Mouse (Mus musculus) cerebellum, postnatal 25 days (tissue): ENCODE measurements around the gene Gm17949.

Experiments used
- DNase-seq, 2 experiments: peaks; one replicate each; pipeline ENCODE4 v3.0.0; 2021; ENCODE audit warnings: mixed read lengths in 2 of 2

Gm17949 gene

DNA sequence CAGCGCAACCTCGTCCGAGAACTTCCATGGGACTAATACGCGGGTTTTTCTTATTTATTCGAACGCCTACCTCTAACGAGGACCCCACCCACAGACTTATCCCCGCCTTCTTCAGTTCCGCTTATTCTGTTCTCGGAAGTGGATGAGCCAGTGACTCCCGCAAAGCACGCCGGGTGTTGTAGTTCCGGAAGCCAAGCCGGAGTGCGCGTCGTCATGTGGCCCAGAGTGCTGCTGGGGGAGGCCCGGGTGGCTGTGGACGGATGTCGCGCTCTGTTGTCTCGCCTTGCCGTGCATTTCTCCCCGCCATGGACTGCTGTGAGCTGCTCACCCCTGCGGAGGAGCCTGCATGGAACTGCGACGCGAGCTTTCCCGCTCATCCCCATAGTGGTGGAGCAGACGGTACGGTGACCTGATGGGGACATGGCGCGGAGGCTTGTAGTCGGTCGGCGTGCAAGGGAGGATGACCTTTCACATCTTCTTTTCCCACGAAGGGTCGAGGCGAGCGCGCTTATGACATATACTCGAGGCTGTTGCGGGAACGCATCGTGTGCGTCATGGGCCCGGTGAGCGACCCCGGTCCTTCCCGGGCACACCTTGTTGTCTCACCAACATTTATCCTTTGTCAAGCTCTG, 21.0 kb upstream of the Gm17949 start, which contains the start of gene Clpp:
Gene Clpp, plus strand, starts transcription at position 191 of the 632 bp plus-strand sequence.
- DNase-seq, result peak; percentile 93 to 96

DNA sequence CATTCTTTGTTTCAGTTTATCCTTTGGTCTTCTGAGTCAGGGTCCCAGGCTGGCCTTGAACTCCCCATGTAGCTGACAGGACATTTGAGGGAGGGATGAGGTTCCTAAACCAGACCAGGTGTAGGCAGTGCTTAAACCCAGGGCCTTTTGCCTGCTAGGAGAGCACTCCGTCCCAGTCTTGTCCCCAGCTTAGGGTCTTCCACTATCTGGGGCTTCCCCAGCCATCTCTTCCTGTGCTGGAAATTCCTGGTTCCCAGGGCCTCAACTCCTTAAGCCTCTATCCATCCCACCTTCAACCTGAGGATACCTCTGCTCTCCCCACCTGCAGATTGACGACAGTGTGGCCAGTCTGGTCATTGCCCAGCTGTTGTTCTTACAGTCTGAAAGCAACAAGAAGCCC, 20.3 kb upstream of the Gm17949 start:
- peak in 1 of 2 experiments; percentile 4 for DNase-seq

DNA sequence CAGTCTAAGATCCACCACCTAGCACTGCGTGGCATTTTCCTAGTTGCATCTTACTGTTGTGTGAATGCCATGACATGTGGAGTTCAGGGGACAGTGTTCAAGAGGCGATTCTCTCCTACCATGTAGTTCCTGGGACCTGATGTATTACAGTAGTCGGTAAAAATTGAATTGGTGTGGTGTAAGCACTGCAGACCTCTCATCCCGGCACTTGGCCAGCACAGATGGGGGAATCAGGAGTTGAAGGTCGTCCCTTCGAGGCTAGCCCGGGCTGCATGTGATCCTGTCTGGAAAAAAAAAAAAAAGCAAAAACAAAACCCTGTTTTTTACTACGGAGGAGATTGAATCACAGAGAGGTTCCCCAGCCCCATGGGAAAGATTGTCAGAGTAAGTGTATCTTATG, 16.2 kb upstream of the Gm17949 start:
- no peak for DNase-seq

DNA sequence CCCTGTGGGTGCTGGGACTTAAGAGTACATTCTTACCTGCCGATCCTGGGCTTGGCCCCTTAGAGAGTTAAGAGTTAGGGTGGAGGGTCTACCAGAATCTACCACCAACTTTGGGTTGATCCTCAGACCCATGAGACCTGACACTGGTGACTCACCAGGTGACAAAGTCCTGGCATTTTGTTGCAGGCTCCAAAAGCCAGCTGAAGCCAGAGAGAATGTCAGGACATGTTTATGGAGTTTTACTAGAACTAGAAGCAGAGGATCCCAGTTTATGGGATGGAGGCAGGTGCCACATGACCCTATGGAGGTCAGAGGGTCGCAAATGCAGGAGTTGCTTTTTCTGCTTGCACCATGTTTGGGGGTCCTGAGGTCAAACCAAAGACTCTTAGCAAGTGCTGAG, 14.8 kb upstream of the Gm17949 start:
- no peak for DNase-seq

DNA sequence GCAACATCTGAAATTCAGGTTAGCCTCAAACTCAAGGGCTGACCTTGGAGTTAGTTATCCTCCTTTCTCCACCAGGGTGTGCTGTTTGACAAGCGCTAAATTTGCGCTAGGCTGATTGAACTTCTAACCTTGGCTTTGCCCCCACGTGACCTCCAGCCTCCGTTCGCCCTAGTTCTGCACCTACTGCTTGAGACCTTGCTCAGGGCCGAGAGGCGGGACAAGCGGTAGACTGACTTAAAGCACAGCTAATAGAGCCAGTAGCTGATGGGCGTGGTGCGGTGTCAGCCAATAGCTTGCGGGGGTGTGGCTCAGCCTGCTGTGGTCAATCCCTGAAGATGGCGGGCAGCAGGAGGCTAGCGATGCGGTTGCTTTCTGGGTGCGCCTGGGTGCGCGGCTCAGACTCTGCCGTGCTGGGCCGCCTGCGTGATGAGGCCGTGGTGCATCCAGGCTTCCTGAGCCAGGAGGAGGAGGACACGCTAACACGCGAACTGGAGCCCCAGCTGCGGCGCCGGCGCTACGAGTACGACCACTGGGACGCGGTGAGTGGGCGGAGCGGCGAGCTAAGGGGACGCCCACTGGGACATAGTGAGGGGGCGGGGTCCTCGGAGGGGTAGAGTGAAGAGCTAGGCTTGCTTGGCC, 14.1 kb upstream of the Gm17949 start, which contains the start of gene Alkbh7:
Gene Alkbh7, plus strand, starts transcription at position 311 of the 639 bp plus-strand sequence.
- peak; percentile 93 to 95 for DNase-seq

DNA sequence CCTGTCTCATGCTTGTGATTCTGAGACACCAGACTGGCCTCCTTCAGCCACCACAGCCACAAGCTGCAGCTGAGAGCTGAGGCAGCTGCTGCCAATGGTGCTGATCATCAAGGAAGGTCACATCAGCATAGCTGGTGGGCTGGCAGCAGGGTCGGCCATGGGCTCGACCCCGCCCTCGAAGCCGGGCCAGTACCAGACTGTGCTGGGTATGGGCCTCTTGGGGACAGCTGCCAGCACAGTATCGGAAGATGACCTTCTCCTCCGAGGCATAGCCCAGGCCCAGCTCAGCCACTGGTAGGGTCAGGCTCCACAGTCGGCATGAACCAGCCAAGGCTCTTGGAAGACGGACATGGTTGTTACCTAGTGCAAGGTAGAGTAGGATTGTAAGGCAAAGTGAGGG, 11.9 kb upstream of the Gm17949 start:
- no peak for DNase-seq

DNA sequence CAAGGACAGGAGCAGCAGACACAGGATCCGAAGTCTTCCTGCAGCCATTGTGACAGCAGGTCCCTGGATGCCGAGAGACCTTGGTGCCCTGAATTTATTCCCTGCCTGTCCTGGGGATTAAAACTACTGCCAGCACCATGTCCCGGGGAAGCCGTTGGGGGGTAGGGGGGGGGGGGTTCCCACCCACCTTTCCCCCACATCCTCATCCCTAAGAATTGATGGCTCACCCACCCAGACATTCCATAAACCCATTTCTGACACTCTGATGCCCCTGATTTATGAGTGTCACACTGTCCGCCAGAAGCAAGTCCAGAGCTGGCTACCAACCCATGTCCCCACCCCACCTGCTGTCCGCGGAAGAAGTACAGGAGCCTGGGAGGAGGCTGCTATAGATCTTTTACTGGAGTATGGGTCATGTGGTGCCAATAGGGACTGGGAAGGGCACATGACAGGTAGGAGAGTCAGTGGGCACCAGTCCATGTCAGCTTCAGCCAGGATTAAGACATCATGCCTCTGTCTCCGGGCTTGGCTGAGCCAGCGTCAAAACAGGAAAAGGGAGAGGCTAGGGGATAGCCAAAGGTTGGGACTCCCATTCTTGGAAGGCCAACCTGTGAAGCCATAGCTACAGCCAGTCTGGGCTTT, 11.2 kb upstream of the Gm17949 start, which contains the start of gene Pspn:
Gene Pspn, minus strand, starts transcription at position 51 of the 642 bp plus-strand sequence.
- DNase-seq, result no peak

DNA sequence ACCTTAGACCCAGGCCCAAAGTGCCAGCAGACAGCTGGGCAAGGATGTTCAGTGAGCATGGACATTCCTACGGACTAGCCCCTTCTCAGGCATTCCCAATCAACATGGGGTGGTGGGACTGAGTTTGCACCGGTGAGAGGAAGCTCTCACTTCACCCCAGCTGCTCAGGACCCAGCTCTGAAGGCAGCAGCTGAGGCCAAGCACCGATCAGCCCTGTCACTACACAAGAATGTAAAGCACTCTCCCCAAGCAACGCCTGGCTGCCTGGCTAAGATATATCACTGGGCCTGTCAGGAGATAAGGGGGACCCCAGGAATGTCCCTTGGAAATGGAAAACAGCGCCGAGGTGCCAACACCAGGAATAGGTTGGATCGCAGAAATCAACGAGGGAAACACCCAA, 10.0 kb upstream of the Gm17949 start:
- DNase-seq, result no peak

DNA sequence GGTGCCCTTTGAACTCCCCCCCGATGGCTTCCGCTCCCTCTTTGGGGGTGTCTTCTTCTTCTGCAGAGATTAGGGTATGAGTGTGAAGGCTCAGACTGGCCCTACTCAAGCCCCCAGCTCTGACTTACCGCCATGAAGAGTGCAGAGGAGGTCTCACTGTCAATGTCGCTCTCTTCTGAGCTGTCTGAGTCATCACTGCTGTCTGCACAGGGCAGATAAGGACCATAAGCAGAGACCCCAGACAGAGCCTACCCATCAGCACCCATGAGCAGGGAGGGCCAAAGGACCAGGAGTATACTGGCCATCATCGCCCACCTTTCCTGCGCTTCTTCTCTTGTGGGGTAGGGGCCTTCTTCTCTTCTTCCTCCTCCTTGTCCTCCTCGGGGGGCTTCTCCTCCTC, 7.3 kb upstream of the Gm17949 start:
- no peak for DNase-seq

DNA sequence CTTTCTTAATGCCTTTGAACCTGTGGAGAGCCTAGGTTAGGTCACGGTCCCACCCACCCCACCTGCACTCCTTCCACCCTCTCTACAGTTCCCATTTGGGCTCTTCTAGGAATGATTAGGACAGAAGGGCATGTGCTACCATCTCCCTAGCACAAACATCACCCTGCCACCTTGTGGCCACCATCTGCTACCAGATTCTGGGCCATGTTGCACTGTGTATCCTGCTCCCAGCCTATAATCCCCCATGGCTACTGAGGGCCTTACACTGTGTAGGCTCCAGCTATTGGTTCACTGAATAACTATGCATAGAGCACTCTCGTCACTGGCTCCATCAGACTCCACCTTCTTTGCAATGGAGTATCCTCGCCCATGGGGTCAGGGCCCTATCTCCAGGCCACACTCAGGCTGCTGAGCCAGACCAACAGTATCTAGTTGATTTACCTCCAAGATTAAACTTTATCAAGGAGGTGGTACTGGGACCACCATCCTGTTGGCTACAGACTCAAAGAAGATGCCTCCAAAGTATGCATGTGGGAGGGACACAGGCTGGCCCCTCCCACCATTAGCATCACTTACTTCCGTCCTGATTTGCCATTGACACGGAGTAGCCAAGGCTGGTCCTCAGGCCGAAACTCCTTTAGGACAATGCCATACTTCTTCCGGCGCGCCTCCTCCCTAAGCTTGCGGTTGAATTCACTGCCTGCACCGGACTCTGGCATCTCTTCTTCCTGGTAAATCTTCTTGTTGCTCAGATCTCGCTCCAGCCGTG, 3.9 kb upstream of the Gm17949 start:
- no peak for DNase-seq

DNA sequence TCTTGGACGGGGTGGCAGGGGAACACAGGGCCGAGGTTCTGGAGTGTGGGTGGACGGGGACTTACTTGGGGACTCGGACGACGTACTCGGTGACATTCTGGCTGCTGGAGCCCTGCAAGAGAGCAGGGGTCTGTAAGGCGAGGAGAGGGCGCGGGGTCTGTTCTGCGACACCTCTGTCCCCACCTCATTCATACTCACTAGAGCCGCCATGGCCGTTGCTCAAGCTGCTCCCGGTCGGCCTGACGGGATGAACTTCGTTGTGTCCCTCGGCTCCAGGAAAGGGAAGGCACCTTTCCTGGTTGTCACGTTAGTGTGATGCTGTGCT, 396 bp upstream of the Gm17949 start:
- no peak for DNase-seq

DNA sequence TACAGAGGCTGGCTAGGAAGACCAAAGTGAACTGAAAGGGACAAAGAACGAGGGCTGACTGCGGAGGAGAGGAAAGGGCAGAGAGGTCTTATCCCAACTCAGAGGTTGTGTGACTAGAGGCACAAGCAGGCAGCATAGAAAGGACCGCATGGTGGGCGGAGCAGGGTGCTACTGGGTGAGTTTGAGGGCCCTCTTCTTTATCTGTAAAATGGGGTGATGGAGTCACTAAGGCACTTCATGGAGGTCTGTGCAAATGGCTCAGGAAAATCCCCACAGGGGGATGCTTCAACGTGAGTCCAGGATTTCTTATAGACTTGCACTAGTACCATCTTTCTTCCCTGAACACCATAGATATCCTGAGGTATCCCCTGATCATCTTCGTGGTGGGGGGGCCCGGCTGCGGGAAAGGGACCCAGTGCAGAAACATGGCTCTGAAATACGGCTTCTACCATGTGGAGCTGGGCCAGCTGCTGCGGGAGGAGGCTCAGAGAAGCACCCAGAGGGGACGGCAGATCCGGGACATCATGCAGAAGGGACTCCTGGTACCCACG, 1.1 kb downstream of the Gm17949 start:
- DNase-seq, result no peak

DNA sequence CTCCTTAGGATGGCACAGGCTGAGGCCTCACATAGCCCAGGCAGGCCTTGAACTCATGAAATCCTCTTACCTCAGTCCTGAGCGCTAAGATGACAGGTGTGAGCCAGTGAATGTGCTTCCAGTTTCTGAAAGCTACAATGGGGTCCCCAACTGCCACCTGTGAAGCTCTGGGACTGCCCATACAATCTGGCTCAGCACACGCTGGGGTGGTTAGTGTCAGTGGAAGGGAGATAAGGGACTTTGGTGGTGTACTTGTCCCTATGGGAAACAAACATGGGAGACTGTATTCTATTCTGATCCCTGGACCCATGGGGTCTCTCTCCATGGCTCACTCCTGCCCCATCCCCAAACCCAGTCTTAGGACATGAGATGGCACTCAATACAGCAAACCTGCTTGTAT, 8.4 kb downstream of the Gm17949 start:
- DNase-seq, result no peak

DNA sequence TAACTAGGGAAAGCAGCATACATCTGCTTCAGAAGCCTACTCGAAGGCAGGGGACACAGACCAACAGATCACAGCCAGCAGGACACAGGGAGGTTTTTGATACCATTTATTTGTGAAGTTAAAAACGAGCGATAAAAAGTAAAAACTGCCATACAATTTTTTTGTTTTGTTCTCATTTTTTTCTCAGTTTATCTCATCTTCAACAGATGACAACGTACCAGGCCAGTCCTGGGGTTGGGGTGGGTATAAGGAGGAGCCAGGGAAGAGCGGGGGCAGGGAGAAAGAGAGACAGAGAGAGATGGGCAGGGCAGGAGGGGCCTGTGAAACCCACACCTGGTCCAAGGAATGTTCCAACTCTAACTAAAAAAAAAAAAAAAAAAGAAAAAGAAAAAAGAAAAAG, 9.7 kb downstream of the Gm17949 start:
- no peak for DNase-seq

DNA sequence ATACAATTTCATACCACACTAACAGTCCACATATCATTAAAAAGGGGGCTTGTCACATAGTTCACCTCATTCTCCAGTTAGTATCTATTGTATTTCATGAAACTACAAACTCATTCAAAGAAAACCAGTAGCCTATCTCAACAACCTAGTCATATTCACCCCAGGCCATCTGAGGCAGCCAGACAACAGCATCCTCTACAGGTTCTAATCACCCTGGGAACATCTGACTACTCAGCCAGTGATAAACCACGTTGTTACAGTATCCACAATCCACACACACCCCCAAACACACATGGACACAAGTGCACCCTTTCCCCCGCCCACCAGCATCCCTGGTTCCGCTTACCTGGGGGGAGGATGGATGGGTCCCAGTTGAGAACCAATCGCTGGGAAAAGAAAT, 16.2 kb downstream of the Gm17949 start:
- no peak for DNase-seq

DNA sequence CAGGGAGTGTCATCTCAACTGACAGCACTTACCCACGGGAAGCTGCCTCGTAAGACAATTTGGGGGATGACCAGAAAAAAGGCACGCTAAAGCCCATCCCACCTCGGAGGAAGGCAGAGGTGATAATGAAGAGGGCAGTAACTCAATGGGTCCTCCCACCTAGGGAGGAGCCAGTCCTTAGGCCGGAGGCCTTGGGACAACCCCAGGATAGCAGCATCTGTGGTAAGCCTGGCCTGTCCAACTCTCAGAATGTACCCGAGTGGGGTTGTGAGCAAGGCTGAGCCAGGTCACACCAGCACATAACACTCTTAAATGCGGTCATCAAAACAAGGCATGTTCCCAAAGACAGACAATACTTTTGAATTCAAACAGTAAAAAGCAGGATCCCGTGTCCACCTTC, 18.4 kb downstream of the Gm17949 start:
- no peak for DNase-seq

DNA sequence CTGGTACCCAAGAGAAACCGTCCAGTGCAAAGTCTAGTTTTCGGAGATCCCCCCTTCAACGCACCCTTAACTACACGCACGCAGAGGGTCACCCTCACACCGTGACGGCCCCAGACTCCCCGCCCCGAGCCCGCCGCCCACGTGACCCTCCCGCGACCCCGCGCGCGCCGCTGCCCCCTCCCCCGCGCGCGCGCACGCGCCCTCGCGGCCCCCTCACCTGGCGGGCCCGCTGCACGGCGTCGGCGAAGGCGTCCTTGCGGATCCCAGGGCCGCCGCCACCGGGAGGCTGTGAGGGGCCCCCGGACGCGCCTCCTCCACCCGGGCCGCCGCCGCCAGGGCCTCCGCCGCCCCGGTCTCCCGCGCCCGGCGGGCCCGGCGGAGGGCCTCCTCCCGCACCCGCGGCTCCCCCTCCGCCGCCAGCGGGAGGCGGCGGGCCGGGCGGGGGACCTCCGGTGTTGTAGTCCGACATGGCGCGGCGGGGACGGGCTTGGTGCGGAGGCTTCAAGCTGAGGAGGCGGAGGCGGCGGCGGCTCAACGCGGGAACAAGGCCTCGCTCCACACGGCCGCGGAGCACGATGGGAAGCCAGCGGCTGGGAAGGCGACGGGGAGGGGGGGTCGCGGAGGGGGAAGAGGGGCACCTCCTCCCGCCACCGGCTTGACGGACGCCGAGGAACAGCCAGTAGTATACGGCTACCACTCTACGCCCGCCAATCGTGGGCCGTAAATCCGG, 19.8 kb downstream of the Gm17949 start, which contains the start of gene Khsrp:
Gene Khsrp, minus strand, starts transcription at position 592 of the 730 bp plus-strand sequence.
- DNase-seq, result peak in 1 of 2 experiments; percentile 72

DNA sequence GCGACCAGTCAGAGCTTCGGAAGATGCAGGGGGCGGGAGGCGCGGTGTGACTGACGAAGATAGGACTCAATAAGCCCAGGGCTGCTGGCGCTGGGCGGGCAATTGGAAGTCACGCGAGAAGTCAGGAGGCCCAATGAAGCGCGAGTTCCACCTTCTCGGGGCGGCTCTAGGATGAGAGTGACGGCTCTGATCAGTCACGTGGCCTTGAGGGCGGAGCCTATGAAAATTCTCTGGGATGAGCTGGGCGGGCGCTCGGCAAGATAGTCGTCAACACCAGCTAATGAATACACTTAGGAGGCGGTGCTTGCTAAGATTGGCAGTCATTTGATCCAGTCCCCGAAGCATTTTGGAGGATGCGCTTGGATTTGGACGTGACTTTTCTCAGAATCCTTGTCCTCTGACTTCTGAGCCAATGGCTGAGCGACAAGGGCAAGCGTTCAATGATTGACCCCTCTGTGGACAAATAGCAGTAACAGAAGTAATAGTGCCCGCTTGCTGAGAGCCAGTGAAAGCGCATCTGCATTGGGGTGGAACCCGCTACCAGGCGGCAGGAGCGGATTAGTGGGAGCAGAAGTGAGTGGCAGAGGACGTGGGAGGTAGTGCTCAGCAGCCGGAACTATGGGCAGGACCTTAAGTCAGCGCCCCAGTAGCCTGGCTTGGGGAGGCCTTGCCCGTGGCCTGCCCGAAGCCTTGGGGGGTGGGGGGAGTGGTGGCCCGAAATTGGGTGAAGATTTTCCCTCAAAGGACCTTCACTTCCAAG, 20.6 kb downstream of the Gm17949 start:
- DNase-seq, result peak; percentile 98 to 99

DNA sequence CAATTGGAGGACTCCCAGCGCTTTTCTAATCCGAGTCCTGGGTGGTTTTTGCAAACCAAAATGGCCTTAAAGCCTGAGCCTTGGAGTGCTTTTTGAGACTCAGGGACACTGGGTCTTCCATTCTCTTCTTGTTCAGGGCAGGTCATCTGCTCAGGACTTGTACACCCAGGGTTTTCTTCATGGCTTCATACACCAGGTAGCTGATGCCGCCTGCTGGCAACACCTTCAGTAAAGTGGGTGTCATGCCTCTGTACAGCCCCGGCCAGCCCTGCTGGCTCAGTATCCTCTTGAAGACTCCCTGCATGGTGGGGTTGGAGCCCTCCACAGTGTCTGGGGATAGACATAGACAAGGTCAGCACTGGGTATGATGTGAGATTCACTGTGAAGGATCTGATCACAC, 21.6 kb downstream of the Gm17949 start:
- no peak for DNase-seq

DNA sequence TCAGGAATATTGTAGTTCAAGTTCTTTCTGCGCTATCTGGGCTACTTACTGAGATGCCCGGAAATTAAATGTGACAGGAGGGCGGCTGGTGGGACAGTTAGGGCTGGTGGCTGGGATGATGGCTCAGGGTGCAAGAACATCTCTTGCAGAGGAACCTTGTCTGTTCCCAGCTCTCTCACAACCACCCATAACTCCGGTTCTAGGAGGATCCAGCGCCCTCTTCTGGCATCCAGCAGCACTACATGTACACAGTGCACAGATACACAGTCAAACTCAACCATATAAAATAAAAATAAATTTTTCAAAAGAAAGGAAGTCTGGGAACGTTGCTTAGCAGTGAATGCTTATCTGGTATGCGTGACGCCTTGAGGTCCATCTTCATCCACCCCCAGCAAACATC, 27.7 kb downstream of the Gm17949 start:
- no peak for DNase-seq

DNA sequence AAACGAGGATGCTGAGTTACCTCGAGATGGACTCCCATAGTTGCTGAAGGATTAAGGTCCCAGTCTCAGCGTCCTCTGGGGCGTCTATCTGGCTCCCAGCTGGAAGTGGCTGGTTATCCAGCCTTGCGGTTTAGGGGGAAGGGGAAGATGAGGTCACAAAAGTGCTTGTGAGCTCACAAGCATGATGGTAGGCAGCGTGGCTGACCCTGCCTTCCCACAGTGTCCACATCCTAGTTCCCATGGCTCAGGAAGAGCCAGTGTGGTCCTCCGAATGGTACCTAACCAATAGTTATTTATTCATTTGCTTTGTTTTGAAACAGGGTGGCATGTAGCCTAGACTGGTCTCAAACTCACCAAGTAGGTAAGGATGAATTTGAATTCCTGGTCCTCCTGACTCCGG, 30.3 kb downstream of the Gm17949 start, which contains the start of gene Slc25a41:
Gene Slc25a41, minus strand, starts transcription at position 101 of the 400 bp plus-strand sequence.
- DNase-seq, result no peak
